Mouse (Mus musculus) liver, embryonic 14.5 days (tissue): ENCODE measurements around the gene Mrvi1.

ENCODE experiments used
- CTCF ChIP-seq: IDR thresholded peaks from 2 replicates; pipeline ENCODE4 v1.5.1; 2016; ENCODE audit warnings: antibody characterized with exemption, low read depth, control low read depth
- EP300 ChIP-seq: IDR thresholded peaks from 2 replicates; pipeline ENCODE4 v1.6.1; 2016; ENCODE audit warnings: antibody characterized with exemption, low read depth

DNA sequence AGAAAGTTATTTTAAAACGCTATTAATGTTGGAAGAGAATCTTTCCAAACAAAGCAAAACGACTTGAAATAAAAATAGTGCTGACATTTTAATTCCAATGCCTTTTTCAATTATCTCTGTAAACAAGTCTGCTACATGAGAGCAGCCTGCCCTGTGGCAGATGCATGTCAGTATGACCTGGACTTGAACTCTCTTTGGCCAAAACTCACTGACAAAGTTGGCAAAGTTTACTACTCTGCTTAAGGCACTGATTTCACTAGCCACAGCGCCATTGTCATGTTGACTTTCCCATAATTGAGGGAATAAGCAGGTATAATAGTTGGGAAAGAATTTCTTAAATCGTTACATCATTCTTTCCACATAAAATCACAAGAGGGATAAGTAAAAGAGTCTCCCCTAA lies 38.6 kb upstream of the Mrvi1 start:
- TF ChIP-seq CTCF: no peak
- TF ChIP-seq EP300: no peak
